Mouse (Mus musculus) T-helper 2 cell (primary cell): ENCODE measurements at regions not wholly inside any gene's neighbourhood (a gene's known extent, or its start where the extent isn't known, plus 50 kb on each side); places are given as distances from the start of the nearest gene placed in this dataset.

ENCODE experiments used
- in situ Hi-C: fragments of 300-600 bp; cut with MboI, MseI; formaldehyde crosslinking; loops from one replicate; pipeline ENCODE4 v1.15.1; 2025; ENCODE audit warnings: high pct_unique_total_duplicates

DNA sequence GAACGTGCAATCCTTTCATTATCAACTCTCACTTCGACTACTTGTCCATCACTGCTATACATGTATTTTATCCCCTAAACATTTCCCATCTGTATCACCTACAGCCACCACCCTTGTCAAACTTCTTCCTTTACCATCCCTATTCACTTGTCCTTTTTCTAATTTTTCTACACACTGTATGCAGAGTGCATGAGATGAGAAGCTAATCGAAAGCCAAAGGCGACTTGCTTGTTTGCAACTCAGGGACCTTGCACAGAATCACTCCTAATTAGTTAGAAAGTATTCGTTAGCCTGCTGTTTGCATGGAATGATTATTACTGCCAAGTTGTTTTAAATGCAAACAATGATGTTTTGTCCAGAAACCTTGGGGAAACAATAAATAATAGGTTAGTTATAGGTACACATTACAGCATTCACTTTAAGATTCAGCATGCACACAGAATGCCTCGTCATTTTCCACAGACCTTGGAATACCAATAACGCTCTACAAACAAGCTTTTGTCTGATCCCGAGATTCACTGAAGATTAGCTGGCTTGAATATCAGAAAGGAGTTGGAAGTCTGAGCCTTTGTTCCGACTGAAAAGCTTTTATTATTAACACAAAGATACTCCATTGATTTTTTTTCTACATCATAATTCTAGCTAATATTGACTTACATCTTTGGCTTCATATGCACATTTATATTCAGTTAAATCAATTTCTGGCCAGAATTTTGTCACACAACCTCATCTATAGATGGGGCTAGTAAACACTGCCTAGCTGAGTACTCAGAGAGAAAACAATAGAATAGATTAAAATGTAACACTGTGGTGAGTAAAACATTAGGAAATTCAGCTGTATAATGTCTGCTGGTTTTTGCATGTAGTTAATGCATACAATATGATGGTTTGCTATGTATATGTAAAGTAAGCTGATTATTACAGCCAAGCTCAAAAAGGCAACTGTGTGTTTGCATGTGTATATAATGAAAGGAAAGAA lies 130.4 kb upstream of the Cxadr start:
- in situ Hi-C loops = no loop called here

DNA sequence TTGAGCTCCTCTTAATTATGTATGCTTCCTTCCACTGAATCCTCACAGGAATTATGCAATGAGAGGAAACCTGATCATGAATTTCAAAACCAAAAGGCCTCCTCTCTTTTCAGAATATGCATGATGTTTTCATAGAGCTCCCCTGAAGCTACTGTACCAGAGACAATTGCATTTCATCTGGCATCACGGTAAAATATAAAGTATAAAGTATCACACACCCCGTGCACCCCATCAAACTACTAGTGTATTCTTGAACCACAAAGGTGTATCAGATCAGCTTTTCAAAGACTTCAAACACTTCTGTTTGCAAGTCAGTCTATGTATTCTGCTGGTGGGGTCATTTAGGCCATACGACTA lies 144.4 kb upstream of the Cxadr start:
- in situ Hi-C loops = no loop called here

DNA sequence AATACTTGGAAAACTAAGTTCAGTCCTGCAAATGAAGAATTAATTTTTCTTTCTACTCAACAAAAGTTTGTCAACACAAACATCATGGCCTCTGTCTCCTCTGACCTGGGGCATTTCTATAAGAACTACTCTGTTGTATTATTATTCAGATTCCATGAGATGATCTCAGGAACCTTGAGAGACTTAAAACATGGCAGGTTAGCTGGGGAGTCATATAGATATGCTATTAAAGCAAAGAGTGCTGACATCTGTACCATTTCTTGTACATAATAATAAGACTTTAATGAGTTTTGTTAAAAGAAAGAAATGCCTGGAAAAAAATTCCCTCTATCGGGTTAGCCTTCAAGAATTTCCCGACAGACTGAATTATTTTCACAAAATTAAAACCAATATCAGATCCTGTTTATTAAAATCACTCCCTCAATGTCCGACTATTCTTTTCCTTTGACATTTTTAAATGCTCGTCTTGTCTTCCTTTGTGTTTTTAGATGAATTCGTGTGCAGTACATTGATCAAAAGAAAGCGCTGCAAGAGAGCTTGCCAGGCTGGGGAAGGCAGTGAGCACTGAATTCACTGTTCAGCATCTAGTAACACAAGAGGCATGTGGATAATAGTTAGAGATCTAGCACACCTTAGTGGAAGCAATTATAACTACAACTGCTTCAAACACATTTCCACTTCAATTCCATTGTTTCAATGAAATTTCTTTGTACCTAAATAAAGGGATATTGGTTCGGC lies 145.0 kb upstream of the Cxadr start:
- in situ Hi-C loops = no loop called here

DNA sequence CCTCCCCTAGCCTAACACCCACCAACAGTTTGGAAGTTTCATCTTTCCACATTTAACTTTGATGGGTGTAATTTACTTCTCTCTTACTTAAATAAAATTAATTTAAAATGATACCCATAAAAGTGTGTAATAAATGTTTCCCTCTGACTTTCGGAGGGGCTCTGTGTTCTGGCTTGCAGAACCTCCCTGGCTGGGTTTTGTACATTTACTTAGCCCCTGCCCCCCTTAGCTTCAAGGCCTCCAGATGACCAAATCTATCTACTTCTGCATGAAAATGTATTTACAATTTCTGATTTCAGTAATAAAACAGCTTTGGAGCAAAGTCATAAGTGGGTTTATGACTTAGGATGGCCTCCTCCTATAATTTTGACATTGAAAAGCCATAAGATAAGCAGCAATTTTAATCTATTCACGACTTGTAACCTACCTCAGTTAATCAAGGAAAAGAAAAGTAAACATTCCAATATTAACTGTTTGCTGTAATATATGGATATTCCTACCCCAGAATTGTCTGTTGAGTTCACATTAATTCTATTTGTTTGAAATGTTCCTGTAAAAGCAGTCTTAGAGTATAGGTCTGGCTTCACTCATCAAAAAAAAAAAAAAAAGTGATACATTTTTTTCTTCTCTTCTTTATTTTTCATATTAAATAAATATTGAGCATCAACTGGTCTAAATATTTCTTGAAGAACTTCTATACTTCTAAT lies 147.2 kb upstream of the Cxadr start:
- in situ Hi-C loops = no loop called here

DNA sequence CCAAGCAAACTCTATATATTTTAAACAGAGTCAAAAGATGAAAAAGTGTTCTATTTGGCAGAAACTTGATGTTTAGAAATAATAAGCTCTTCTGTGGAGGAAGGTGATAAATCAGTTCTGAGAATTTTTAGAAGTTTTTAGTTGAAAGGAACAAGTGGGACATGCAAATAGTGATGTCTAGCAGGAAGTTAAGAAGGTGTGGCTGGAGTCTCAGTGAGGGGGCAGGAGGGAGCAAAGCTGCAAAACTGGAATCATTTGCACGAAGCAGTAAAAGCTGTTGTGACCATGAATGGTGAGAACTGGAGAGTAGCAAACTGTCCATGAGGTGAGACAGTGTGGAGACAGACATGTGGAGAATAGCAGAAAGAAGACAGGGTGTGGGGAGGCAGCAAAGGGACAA lies 157.1 kb upstream of the Cxadr start:
- in situ Hi-C loops = no loop called here

DNA sequence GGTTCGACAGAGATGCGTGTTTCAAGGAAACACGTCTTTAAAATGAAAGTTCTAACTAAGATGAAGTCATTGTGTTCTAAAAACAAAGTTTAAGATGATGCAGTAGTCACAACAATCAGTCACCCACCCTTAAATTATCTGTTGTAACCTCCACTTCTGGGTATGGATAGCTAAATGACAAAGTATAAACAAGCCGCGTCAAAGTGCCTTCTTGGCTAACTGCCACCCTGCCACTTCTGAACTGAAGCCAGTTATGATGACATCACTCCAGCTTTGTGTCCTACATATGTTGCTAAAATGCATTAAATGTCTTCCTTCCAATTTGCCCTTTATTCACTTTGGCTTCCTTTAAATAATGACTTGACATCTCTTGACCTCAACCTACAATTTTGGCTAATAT lies 165.8 kb upstream of the Cxadr start:
- in situ Hi-C loops = loop anchor here (10.0 kb wide), 1 partner anchor 991 kb away; no protein-coding TSS in a partner anchor

DNA sequence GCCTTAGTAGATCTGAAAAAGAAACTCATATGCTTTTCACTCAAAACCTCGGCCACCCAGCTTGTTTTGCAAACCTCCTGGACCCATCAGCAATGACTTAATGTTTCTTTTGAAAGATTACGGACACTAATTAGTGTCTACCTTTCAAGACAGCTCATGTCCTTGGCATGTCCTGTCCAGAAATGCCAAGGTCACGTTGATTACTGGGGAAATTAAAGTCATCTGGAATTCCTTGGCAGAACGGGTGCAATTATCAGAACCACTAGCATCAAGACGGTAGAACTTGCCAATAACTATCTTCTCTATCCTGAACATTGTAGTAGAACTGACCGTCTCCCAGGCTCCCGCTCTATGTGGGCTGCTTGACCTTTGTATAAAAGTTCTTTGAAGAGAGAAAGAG lies 166.8 kb upstream of the Cxadr start:
- in situ Hi-C loops = loop anchor here (10.0 kb wide), 1 partner anchor 990 kb away; no protein-coding TSS in a partner anchor

DNA sequence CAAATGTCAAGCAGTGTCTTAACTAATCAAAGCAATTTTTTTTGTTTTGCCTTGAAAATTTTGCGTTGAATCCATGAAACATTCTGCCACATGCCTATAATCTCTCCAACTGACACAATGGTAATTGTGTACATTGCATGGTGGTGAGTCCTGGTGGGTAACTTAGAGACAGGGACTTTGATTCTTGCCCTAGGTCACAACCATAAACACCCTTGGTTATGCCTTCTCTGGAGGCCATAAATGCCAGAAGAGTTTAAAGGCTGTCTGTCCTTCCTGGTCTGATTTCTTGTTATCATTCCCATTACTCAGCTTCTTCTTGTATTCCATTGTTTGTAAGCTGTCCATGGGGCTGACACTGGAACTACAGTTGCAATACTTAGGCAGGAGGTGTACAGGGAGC lies 179.6 kb upstream of the Cxadr start:
- in situ Hi-C loops = no loop called here

DNA sequence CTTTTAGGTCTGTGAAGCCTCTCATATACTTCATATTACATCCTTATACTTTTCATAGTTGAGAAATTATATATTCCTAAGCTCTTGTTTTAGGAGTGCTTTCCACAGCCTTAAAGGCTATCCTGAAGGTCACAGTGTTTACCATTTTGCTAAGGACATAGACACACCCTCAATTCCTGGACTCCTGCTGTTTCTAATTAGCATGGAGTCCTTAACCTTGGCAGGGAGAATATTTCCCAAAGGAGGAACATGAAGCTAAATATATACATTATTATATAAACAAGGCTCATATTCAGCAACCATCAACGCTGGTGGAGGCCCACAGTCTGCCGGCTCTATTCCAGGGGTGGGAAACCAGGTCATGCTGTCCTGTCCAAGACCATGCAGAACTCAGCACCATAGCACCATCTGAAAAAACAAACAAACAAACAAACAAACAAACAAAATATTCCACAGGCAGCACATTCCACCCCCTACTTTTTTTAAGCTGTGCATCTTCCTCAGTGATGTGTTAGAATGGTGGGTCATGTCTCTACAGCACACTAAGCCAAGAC lies 180.9 kb upstream of the Cxadr start:
- in situ Hi-C loops = no loop called here

DNA sequence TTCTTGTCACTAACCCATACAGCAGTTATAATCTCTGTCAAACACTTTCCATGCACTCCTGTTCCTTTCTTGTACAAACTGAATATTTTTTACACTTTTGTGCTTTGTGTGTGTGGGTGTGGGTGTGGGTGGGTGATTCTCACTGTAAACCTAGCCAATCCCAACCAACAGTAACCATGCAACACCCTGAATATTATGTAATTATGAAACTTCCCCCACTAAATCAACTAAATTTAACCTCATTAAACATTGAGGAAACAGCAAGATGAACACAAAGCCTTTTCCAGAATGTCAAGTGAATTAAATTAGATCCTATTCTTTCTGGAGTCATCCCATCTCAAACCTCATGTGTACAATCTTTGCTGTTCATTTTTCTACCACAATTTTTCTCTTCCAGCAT lies 197.0 kb upstream of the Cxadr start:
- in situ Hi-C loops = no loop called here

DNA sequence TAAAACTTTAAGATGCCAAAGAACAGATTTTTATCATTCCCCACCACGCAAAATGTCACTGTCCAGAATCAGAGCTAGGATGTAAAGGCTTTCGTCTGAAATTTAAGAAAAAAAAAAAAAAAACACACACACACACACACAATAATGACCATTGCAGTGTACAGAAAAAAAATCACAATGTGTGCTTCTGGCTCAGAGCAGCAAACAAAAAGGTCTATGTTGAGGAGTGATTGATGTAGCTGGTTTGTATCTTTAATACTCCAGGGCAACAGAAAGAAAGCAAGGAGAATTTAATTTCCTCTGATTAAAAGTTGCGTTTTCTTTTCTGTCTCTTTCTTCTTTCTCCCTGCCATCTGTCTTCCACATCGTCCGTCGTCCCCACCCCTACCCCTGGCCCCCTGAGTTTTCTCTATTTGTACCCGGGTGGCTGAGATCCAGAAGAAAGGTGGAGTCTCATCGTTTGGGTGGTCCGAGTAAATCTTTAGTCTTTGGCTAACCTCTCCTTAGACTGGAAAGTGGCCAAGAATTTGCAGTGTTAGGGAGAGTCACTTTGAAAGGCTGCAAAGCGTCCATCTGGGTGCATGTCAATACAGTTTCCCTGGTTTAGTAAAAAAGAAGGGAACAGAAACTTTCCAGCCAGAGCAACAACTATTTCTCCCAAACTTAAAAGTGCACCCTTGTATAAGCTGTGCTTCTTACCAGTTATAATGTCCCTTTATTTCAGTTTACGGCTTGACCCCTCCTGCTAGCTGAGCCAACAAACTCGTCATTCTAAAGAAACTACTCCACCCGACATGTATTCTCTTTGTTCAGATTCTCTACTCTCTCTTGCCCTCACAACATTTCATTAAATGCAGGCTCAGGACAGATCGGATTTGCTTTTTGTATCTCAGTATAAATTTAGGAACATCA lies 199.6 kb upstream of the Cxadr start:
- in situ Hi-C loops = no loop called here

DNA sequence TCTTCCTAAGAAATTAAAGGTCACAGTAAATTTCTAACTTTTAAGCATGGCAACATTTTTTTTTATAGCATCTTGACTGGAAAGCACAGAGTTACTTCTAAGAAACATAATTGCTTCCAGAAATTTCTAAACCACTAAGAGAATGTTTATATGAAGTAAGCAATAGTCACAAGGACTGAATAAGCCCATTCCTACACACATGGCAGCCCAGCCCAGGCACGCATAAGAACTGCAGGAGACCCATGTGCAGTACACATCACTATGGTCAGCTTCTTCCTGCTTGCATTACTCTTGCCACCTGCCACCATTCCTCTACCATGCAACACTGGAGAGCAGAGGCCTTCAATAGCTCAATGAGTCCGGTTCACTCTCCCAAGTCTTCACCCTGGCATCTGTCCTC lies 201.4 kb upstream of the Cxadr start:
- in situ Hi-C loops = no loop called here

DNA sequence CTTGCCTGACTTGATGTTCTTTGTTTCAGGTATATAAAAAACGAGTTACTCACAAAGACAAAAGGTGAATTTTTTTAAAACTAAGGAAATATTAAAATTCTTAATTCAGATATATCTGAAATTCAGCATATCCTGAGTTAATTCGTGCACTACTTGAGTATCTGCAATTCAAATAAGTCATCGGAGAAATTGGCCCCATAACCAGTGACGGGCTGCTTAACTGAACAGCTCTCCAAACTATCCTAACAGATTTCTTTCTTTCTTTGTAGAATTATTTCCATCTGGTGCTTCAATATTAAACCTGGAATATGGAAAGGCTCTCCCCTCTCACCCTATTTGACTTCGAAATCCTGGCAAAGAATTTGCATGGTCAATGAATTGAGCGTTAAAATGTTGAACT lies 202.2 kb upstream of the Cxadr start:
- in situ Hi-C loops = no loop called here

DNA sequence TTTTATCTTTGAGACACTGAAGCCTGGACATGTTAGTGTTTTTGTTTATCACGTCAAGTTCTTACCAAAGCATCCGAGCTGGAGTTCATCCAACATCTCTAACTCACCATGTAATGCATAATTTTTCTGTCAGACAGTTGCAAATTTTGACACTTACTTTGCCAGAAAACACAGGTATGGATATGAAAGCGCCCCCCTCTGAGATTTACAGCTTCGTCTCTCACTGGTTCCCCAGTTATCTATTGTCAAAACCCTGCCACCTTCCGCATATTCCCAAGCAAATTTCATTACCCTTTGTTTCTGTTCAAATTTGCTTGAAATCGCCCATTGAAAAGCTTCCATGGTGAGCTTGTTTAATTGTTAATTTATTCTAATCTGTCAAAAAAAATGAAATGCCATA lies 202.7 kb upstream of the Cxadr start:
- in situ Hi-C loops = no loop called here

DNA sequence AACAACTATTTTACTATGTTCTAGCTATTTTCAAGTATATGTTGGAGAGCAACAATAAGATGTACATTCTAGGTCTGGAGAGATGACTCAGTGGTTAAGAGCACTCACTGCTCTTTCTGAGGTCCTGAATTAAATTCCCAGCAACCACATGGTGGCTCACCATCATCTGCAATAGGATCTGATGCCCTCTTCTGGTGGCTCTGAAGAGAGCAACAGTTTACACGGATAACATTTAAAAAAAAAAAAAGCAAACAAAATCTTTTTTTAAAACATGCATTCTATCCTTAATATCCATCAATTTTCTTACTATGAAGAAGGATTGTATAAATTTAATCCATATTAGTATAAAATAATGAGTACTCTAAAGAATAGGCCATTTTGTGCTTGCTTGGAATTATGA lies 204.7 kb upstream of the Cxadr start:
- in situ Hi-C loops = no loop called here

DNA sequence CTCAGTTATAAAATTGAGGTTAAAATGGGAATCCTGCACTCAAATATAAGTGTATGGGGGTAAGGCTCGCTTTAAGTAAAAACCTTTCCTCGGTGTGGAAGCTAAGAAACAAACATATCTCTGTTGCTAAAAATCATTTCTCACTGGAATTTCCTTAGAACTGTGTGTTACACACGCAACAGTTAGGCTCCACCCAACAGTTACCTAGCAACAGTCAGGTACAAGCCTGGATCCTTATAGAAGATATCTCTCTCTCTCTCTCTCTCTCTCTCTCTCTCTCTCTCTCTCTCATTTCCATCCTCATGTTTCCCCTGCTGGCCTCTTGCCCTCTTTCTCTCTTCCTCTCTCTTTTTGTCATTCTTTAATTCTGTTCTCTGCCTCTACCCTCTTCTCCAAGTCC lies 211.1 kb upstream of the Cxadr start:
- in situ Hi-C loops = no loop called here

DNA sequence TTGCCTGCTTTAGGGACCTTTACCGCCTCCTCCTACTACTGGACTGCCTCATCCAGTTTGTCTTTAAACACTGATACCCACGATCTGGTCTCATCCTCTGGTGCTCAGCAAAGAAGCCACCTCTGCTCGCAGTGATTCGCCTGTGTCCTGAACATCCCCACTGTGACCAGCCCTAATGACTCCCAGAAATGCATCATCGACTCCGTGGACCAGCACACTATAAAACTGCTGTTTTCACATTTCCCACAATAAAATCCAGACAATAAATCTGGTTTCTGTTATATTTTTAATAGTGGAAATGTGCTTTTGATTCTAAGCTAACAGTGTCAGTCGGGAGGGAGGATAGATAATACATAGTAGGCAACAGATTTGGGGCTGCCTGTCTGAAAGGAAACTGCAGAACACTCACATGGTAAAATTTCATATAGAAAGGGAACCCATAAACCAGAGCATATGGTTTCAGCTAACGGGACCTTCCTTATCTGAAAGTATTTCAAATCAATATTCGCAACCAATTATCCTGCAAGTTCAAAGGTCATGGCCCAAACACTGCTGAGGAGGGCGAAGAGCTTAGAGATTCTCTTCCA lies 233.7 kb upstream of the Cxadr start:
- in situ Hi-C loops = no loop called here

DNA sequence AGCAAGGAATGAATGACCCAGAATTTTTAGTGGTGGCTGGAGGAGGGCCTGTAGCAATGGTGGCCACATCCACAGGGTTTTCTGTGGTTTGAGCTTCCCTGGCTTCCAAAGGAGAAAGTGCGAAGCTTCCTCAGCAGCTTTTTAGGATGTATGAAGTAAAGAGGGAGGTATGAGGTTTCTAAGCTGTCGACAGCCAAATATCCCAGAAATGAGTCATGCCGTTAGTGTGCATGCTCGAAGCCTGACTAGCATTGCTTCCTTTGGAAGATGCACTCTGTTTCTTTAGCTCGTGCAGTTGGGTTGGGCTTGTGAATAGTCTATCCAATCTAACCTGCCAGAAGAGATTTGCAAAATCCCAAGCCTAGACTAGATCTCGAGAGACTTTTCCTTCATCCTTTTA lies 240.8 kb upstream of the Cxadr start:
- in situ Hi-C loops = no loop called here

DNA sequence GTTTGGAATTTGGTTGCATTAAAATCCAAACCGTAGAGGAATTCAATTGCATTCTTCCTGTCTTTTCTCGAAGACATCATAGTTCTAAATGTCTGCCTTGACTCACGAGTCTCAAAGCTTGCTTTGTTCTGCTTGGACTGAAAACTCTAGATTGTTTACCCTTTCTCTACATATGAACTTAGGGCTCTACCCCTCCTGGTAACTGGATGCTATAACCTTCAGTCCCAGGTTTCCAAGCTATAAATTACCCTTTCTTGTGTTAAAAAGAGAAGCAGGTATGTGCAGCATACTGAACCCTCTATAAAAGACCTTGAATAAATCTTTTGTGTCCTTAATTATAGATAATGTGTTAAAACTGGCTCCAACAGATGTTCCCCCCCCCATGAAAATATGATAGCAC lies 243.7 kb upstream of the Cxadr start:
- in situ Hi-C loops = no loop called here

DNA sequence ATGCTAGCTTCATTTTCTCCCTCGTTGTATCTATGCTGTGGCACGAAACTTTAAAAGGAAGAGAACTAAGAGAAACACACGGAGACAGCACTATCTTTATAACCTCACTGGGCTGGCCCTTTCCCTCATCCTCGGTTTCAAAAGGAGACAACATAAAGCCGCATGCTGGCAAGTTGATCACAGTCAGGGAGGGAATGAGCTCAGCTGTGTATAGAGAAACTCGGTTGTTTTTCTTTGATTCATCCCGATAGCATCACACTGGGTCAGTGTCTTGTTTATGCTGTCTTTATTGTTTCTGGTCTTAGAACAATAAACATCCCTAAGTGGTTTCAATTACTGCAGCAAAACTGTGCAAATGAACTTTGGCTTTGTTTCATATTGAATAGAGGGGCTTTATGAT lies 249.2 kb upstream of the Cxadr start:
- in situ Hi-C loops = no loop called here
